Mouse (Mus musculus) hindlimb bud, embryonic 11.5 days (tissue): ENCODE measurements at regions not wholly inside any gene's neighbourhood (a gene's known extent, or its start where the extent isn't known, plus 50 kb on each side); places are given as distances from the start of the nearest gene placed in this dataset.

ENCODE experiments used
- DNase-seq: peaks from one replicate; pipeline ENCODE4 v3.0.0-alpha.2; 2012; ENCODE audit warnings: low read depth, low spot score; ENCODE audit errors: extremely low spot score

DNA sequence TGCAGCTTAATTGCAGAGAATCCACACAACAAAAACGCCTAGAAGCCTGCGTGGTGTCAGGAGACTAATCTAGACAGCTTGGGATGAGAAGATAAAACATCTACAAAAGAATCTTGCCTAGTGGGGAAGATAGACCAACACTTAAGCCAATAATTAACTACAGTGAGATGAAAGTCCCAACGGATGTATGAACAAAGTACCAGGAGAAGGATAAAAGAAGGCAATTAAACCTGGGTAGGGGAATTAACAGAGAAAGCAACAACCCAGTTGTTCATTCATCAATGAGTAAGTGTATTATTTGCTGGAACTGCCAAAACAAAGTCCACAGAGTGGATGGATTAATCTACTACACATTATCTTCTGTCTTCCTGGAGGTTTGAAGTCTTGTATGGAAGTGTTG, 99.8 kb downstream of the Olfm4 start:
- no peak for DNase-seq

DNA sequence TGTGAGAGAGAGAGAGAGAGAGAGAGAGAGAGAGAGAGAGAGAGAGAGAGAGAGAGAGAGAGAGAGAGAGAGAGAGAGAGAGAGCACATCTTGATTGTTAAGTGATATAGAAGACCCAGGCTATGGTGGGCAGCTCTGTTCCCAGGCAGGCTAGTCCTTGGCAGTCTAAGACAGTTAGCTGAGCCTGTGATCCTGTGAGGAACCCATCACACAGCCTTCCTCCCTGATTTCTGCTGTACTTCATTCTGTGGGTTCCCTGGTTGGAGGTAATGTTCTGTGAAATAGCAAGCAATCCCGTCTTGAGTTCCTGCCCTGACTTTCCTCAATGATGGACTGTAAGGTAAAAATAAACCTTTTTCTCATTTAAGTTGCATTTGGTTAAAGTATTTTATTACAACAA, 113.4 kb downstream of the Olfm4 start:
- DNase-seq = no peak

DNA sequence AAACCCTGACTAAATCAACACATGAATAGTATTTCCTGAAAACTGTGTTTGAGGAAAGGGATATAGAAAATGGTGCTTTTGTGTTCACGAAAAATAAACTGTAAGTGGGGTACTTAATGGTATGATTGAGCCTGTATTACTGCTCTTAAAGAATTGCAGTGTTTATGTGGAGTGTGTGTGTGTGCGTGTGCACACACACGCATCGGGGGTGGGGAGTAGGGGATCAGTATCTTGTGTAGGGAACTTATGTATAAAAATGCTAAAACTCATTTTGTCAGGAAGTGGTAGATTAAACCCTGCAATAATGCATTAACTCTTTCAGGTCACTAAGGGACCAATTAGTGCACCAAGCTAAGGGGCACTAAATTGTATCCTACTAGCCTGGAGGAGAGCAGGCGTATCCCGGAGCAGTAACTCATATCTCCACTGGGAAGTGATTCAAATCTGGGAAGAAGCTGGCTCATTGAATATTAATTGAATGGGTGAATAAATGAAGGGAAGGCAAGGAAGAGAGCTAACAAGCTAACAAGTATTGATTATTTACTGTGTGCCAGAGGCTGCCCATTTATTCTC, 129.3 kb downstream of the Olfm4 start:
- no peak for DNase-seq

DNA sequence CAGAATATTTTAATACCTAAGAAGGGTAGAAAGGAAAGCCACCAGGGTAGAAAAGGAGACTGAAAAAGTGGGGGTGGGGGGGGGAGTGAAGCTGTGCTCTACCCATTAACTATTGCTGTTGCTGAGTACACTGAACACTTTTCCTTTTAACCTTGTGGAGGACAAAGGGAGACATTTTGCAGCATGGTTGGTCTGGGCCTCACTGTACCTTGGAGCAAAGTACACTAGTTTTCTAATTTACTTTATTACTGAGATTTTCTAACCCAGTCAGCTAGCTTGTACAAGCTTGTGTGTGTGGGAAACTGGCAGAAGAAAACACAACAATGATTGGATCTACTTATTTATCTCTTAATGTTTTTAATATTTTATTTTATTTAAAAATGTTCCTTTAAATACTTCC, 130.4 kb downstream of the Olfm4 start:
- no peak for DNase-seq

DNA sequence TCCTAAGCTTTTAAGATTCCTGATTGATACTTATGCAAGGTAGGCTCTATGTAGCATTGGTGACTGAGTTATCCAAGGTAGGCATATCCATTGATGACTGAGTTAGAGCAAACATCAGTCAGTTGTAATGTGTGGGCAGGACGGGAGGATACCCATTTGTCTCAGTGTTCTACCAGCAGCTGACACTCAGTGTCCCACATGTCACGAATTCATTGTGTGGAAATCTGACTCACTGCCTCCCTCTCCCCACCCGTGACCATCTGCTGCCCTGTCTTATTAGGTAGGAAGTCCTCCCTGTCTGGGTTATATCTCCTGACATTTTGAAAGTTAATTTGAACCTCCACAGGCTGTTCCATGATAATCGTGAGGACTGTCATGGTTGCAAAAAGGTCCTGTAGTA, 141.3 kb downstream of the Olfm4 start:
- no peak for DNase-seq

DNA sequence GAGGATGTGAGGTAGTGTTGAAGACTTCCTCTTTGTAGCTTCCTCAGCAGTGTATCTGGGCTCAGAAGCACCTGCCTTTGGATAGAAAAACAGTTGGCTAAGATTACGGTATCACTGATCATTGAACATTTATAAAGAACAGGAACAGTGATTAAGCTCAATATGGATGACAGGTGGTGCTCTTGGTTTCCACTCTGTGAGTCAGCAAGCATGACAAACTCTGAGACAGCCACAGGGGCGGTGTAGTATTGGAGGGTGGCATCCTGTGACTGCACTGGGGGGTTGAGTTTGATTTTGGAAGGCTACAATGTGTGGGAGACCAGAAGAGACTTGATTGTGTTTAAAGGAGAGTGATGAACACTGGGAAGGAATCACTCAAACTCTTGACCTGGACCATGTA, 144.3 kb downstream of the Olfm4 start:
- no peak for DNase-seq

DNA sequence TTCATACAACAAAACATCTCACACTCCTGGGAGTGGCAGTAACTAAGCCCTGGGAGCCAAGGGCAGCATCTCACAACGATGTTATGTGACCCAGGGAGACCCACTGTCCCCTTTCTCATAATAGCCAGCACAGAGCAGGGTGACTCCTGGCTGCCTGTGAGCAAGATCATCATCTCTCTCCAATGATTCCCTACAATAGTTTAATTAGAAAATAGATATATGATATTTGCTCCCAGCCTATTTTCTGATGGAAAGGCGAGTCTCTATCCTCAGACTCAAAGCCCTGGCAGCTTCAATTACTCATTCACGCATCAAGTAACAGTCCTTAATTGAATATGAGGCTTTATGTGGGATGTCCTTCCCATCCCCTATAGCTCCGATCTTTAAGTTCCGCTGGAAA, 153.7 kb downstream of the Olfm4 start:
- DNase-seq = no peak

DNA sequence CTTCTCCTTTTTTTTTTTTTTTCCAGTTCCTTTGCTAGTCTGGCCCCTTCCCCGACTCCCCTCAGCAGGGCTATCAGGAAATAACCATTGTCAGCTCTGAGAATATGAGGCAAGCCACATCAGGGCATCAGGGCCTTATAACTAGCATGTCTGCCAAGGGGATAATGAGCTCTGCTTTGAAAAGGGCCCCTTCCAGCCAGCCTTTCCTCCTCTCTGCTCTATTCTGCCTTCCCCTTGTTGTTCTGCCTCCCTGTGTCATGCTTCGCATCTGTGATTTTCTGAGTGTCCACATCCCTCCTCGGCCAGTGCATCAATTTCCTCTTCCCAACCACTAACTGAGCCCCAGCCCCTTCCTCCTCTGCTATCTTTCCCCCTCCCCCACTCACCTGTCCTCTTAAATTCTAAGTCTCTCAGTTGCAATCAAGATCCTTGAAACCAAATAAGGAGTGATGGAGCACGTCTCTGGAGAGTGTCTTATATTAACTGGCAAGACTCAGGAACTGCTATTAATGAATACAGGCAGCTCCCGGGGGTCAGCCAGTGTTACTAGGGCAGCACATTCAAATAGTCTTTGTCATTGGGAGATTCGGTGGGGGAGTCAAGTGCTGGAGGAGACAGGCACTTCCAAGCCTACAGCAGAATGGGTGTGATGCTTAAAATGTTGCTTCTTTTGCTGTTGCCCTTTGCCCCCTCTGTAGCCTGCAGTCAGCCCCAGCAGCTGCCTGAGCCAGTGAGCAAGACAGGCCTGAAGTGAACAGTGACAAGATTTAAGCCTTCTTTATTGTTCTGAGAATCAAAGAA, 155.3 kb downstream of the Olfm4 start:
- no peak for DNase-seq

DNA sequence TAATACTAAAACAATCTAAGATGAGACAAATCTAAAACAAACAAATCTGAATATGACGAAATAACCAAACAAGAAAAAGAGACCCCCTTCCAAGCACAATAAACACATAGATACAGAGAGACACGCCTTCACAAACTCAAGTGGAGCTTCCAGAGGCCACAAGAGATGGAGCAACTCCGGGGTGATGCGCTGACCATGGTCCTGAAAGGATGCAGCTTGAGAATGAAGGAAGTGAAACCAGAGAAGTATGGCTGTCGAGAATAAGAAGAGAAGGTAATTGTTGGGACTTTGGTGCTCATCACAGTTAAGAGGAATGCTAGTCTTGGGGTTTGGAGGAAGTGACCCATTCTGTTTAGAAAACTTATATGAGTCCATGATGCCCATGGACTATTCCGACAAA, 173.1 kb downstream of the Olfm4 start:
- DNase-seq = peak; percentile 46

DNA sequence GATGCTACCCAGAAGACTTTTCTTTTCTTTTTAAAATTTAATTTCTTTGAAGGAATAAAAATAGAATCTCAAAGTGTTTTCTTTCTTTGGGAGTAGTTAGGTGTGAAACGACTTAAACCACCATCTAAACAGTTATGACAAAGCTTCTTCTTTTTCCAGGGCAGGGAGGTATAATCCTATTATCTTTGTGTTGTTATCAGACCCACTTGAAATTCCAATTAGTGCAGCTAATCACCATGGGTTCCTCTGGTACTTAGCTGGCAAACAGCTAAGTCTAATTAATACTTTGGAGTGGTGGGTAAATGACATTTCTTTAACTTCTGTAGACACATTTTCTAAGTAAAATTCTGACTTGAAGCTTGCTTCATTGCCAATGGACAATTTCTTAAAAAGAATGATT, 185.3 kb downstream of the Olfm4 start:
- no peak for DNase-seq

DNA sequence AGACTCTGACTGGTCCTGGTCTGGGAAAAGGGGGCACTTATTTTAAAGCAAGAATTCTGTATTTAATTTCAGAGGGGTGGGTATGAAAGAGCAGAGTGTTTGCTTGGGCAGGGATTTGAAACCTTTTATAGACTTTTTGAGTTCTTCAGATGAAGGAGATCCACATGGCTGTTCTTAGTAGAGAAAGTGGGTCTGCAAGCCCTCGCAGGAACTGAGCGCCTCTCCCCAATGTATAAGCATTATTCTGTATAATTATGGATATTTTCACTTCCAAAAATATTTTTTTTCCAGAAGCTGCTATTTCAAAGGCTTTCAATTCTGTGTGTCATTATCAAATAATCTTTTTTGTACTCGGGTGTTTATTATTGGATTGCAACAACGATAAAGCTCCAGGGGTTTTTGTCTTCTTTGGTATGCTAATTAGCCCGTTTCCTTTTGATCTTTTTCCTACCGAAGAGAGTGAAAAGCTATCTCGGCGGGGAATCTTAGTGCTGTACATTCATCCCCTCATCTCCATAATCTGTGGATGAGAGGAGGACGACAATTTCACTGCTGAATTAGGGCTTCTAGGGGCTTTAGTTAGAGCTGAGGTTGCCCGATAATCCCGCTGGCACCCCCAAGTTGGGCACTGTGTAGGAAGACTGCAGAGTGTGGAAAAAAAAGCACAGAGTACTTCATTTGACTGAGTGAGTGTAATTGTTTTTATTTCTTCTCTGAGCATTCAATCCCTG, 186.7 kb downstream of the Olfm4 start:
- DNase-seq = no peak

DNA sequence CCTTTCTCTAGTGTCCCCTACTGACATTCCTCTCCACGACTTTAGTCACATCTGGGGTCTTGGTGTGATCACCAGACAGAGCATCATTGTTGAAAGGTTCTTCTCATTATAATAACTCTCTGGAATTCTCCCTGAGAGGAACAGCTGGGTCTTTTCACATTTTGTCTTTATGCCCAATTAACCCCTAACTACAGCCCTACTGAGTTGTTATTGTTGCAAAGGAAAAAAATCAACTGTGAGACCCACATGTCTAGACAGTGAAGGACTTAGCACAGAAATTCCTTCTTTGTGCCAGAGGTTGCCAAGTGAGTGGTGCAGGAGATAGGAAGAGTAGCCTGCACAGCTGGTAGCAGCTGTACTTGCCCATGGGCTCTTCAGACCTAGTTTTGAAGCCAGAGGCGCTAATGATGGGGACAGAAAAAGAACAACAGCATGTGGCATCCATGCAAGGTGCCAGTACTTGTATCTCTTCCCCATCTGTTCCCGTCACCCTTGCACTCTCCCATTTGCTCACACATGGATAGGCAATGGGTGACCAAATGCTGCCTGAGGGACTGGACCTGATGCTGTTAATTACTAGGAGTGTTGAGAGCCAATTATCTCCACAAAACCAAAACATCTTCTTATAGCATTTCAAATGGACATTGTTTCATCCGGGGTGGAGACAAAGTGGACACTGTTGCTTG, 189.1 kb downstream of the Olfm4 start:
- no peak for DNase-seq

DNA sequence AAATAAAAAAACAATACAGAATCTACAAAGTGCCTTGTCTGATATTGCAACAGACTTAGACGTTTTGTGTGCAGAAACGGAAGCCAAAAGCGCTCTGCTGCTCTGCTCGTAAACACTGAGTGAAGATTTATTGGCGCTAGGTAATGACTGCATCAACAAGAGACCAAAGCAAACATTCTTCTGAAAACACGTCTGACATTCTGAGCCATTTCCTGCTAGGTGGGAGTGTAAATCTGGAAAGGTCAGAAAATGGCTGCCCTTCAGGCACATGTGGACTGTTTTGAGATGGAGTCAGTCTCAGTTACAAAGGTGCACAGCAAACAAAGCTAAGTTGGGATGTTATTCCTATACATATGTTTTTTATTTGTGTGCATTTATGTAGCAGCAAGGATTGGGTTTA, 192.6 kb downstream of the Olfm4 start:
- DNase-seq = peak; percentile 89

DNA sequence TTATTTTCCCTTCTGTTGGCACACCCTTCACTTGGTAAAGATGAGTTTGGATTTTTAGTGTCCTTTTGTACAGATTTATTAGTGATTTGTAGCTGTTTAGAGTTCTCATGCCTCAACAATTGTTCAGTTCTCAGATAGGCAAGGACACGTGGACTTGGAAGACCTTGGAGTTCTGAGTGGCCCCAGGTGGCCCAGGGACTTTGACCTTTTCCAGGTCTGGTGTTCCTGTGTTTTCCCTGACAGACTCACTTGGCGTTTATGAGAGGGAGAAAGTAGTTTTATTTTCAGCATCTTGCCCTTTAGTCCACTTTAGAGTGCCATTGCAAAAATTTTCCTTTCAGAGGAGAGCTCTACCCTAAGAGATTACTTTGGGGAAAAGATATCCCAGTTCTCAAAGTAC, 211.2 kb downstream of the Olfm4 start:
- DNase-seq = no peak

DNA sequence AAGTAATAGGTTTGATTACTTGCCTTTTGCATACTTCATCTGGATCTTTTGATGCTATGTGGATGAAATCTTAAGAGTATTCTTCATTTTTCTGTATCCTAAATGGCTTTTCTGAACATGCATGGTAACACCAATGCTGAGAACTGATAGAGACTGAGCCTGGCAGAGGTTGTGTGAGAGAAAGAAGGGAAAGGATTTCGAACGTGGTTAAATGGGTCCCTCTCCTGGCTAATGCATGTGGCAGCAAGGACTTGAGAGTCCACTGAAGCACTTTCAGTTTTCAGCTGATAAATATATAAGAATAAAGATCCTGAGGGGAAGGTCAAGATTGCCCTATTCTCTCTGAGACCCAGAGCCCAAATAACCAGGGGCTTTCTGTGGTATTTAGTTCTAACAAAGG, 229.0 kb downstream of the Olfm4 start:
- no peak for DNase-seq

DNA sequence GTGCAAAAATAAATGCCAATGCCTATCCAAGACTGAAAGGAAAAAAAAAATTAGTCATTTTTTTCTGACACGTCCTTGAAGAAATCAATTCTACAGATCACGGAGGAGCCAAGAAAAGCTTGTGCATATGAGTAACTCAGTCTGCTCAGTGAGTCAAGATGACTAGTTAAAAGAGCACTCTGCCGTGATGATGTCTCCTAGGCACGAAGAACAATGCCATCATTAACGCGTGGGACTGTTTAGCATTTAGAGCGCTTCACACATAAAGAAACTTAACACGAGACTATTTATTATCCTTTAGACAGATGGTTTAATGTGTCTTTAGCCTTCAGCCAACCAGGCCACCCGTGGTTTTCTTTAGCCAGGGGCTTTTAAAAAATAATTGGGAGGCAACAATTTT, 229.8 kb downstream of the Olfm4 start:
- no peak for DNase-seq

DNA sequence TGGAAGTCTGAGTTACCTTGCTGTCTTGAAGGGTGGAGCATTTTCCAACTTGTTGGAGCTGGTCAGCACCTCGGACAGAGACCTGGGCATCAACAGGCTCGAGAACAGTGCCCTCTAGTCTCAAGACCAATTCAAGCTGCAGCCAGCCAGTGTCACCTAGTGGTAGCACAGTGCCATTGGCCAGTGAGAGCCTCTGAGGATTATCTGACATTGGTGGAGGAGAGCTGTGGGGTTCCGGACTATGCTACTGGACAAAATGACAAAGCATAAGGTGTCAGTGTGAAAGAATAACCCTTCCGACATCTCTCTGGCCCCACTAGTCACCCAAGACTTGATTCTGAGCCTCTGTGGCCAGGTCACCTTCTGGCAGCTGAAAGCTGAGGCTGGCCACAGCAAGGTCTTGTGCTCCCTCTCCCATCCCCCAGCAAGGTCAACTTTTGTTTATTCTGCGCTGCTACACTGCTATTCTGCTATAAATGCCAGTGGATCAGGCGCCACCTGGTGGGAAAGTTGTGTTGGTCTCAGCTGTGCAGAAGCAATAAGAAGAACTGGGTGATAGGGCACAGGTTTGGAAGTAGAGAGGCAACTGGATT, 232.2 kb downstream of the Olfm4 start:
- DNase-seq = peak; percentile 71

DNA sequence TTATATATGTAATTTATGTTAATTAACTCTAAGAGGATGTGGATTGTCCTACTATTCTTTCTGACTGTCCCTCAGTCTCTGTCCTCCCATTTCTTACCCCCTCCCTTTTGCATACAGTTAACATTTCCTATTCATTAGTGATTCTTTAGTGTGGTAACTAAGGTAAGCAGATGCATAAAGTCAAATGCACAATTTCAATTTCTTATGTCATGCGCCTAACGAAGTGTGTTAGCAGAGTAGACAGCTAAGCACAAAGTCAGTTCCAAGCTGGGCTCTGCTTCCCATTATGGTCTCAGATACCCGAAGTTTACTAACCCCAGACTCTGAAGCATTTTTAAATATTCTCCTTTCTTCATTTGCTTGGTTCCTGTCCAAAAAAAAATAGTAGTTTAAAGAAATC, 248.2 kb downstream of the Olfm4 start:
- DNase-seq = no peak

DNA sequence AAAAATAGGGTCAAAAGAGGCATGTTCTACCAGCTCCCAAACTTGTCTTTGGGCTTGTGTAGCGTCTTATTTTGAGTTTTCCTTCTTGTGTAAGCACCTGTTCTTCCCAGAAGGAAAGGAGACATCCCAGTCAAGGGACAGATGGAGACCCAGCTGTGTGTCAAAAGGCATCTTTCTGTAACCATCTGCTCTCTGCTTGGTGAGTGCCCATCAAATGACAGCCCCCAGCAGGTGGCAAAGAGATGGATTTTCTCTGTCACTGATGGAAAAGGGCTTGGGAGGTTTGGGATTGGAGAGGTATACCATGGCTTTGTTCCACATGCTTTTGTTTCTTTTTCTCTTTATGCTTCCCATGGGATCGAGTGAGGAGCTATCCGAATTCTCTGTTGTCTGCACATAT, 249.1 kb downstream of the Olfm4 start:
- DNase-seq = no peak

DNA sequence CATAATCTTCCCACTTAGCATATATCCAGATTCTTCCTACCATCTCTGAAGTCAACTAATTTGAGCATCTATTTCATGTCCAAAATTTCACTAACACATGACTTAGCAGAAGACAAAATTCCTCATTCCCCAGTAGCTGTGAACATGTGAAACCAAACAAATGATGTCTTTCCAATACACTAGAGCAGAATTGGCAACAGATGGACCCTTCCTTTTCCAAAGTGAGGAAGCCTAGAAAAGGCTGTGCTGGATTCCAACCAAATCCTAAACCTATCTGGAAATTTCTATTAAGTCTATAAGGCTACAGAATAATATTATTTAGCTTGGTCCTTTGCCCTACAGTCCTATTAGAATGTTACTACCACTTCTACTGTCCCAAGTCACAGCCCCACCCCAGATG, 253.3 kb downstream of the Olfm4 start:
- no peak for DNase-seq

DNA sequence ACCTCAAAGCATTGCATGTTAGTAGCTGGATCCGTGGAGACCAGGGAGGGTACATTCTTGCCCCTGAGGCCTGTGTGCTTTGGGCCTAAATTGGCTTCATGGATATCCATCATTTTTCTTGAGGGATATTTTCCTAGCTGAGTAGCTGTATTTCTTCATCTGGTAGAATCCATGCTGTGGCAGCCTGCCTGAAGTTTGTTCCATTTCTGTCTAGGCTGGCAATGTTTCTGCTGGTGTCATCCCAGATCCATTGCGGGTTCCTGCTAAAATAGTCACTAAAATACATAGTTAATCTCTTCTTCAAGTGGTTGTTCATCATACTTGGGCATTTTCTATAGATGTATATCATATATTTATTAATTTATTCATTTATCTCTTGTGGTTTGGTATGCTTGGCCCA, 253.7 kb downstream of the Olfm4 start:
- no peak for DNase-seq
